40 mouse cellular contexts compared by ENCODE assay signal in the genomic region with DNA sequence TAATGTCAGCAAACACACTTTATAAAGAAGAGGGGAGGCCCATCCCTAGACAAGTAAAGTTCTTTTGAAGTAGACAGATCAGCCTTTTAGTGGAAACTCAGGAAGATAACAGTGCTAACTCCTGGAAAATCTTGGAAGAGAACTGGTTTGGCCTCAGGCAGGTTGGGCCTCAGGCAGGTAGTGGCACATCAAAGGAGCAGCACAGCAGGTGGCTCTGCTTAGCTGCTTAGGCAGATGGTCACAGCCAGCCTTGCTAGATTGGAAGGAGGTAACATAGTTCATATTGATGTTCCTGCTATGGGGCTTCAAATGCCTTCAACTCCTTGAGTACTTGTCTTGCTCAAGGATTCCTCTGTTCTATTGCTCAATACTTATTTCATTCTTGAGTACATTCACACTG. TPM values are rescaled to one million over a fixed set of nuclear protein-coding genes. Genes with fewer than 3 reads are reported as not detected.
"Had no signal": no experiment of that assay in that cellular context is flagged by ENCODE, and none has a peak within 500 bp of the region (broad histone marks: within the 10 kb centered on the region; RNA-seq: fewer than 3 reads in every experiment).

No protein-coding gene starts in this region.

RNA-seq across cellular contexts. Expression of a gene that starts 19.5 kb away (rescaled TPM):
- total RNA-seq: heart, postnatal 10 days; heart, postnatal 14 days; heart, postnatal 25 days; heart, postnatal 36 days; heart, postnatal 4 days; hematopoietic stem cell, adult 5-6 weeks; hindbrain, postnatal 0 days; layer of hippocampus, adult 18-20 months; layer of hippocampus, adult 2 months; layer of hippocampus, adult 8-10 months; layer of hippocampus, postnatal 10 days; layer of hippocampus, postnatal 14 days; layer of hippocampus, postnatal 25 days; layer of hippocampus, postnatal 36 days; left cerebral cortex, adult 18-20 months; left cerebral cortex, adult 2 months; left cerebral cortex, adult 8-10 months had no signal
- polyA plus RNA-seq: heart, embryonic 13.5 days; heart, embryonic 14.5 days; heart, embryonic 15.5 days; heart, embryonic 16.5 days; heart, postnatal 0 days; hindbrain, embryonic 10.5 days; hindbrain, embryonic 11.5 days; hindbrain, embryonic 12.5 days; hindbrain, embryonic 13.5 days; hindbrain, embryonic 14.5 days; hindbrain, embryonic 15.5 days; hindbrain, embryonic 16.5 days; hindbrain, postnatal 0 days; inflammation-experienced regulatory T-cells, adult 6 months; intestine, embryonic 14.5 days; intestine, embryonic 15.5 days; intestine, embryonic 16.5 days; intestine, postnatal 0 days; kidney, adult 2 months; kidney, embryonic 14.5 days; kidney, embryonic 15.5 days; kidney, embryonic 16.5 days; kidney, postnatal 0 days; large intestine, adult 2 months had no signal

RNA-seq across cellular contexts. Expression of a gene that starts 21.5 kb away (rescaled TPM):
- total RNA-seq: heart, postnatal 10 days; heart, postnatal 14 days; heart, postnatal 25 days; heart, postnatal 36 days; heart, postnatal 4 days; hematopoietic stem cell, adult 5-6 weeks; hindbrain, postnatal 0 days; layer of hippocampus, adult 18-20 months; layer of hippocampus, adult 2 months; layer of hippocampus, adult 8-10 months; layer of hippocampus, postnatal 10 days; layer of hippocampus, postnatal 14 days; layer of hippocampus, postnatal 25 days; layer of hippocampus, postnatal 36 days; left cerebral cortex, adult 18-20 months; left cerebral cortex, adult 2 months; left cerebral cortex, adult 8-10 months had no signal
- polyA plus RNA-seq: heart, embryonic 13.5 days; heart, embryonic 14.5 days; heart, embryonic 15.5 days; heart, embryonic 16.5 days; heart, postnatal 0 days; hindbrain, embryonic 10.5 days; hindbrain, embryonic 11.5 days; hindbrain, embryonic 12.5 days; hindbrain, embryonic 13.5 days; hindbrain, embryonic 14.5 days; hindbrain, embryonic 15.5 days; hindbrain, embryonic 16.5 days; hindbrain, postnatal 0 days; intestine, embryonic 14.5 days; intestine, embryonic 15.5 days; intestine, embryonic 16.5 days; intestine, postnatal 0 days; kidney, adult 2 months; kidney, embryonic 14.5 days; kidney, embryonic 15.5 days; kidney, embryonic 16.5 days; kidney, postnatal 0 days; large intestine, adult 2 months had no signal
